Mouse (Mus musculus) MEL (cell line): ENCODE results near the gene Scarb1. TPM values are rescaled to one million over a fixed set of nuclear protein-coding genes. Genes with fewer than 3 reads are reported as not detected.
A peak's percentile ranks its signal among the peaks of the same experiment; 100 is the strongest.

Experiments used
- DNase-seq: peaks from one replicate; pipeline ENCODE4 v3.0.0; 2011; ENCODE audit warnings: low read depth, low spot score
- H3K27ac ChIP-seq: 2 replicates; pipeline ENCODE4 v1.5.1; 2012; ENCODE audit warnings: low read depth, mild to moderate bottlenecking, control low read depth, low read length, moderate library complexity; ENCODE audit not compliant: control insufficient read depth
- H3K27me3 ChIP-seq, 2 experiments: fragments of 150-350 bp in 1 of 2; sonication (generic) in 1 of 2; 2 replicates each; pipeline ENCODE4 v1.6.1; 2012; ENCODE audit warnings: low read length in 2 of 2, mild to moderate bottlenecking in 2 of 2, improper control_type of control experiment in 1 of 2, moderate library complexity in 1 of 2; ENCODE audit not compliant: insufficient read depth in 2 of 2, control insufficient read depth in 1 of 2
- H3K36me3 ChIP-seq, 2 experiments: 2 replicates each; pipeline ENCODE4 v1.6.1; 2012 to 2014; ENCODE audit warnings: low read length in 2 of 2, improper control_type of control experiment in 1 of 2, inconsistent platforms in 1 of 2, mild to moderate bottlenecking in 1 of 2; ENCODE audit not compliant: insufficient read depth in 2 of 2, control insufficient read depth in 1 of 2
- H3K4me1 ChIP-seq, 2 experiments: fragments of 150-350 bp in 1 of 2; sonication (generic) in 1 of 2; 2 replicates each; pipeline ENCODE4 v1.6.1; 2012; ENCODE audit warnings: low read length in 2 of 2, improper control_type of control experiment in 1 of 2, mild to moderate bottlenecking in 1 of 2; ENCODE audit not compliant: insufficient read depth in 2 of 2, control insufficient read depth in 1 of 2
- H3K4me3 ChIP-seq, 2 experiments: fragments of 150-350 bp in 1 of 2; sonication (generic) in 1 of 2; 2 replicates each; pipeline ENCODE4 v1.5.1; 2012; ENCODE audit warnings: low read depth in 2 of 2, low read length in 2 of 2, mild to moderate bottlenecking in 2 of 2, moderate library complexity in 2 of 2, control low read depth in 1 of 2, improper control_type of control experiment in 1 of 2; ENCODE audit not compliant: control insufficient read depth in 1 of 2, insufficient read depth in 1 of 2
- H3K79me2 ChIP-seq: 2 replicates; pipeline ENCODE4 v1.6.1; 2012; ENCODE audit warnings: mild to moderate bottlenecking, low read length, moderate library complexity; ENCODE audit not compliant: control insufficient read depth, poor library complexity, insufficient read depth
- H3K9ac ChIP-seq: 2 replicates; pipeline ENCODE4 v1.6.1; 2012; ENCODE audit warnings: low read depth, mild to moderate bottlenecking, control low read depth, low read length, moderate library complexity; ENCODE audit not compliant: control insufficient read depth, poor library complexity, severe bottlenecking
- H3K9me3 ChIP-seq: fragments of 150-350 bp; sonication (generic); replicated peaks from 2 replicates; pipeline ENCODE4 v1.6.1; 2012; ENCODE audit warnings: mild to moderate bottlenecking, low read length, improper control_type of control experiment, moderate library complexity; ENCODE audit not compliant: insufficient read depth
- BHLHE40 ChIP-seq: IDR thresholded peaks from 2 replicates; pipeline ENCODE4 v1.6.1; 2012; ENCODE audit warnings: low read depth, mild to moderate bottlenecking, inconsistent platforms, low read length, improper control_type of control experiment, borderline replicate concordance
- CHD1 ChIP-seq: IDR thresholded peaks from 2 replicates; pipeline ENCODE4 v1.6.1; 2012; ENCODE audit warnings: low read depth, mild to moderate bottlenecking, inconsistent platforms, low read length, improper control_type of control experiment
- CHD2 ChIP-seq: IDR thresholded peaks from 2 replicates; pipeline ENCODE4 v1.6.1; 2011; ENCODE audit warnings: low read length, improper control_type of control experiment
- CTCF ChIP-seq, 3 experiments: IDR thresholded peaks in 2 of 3; conservative IDR thresholded peaks in 1 of 3; 2 replicates each; pipeline ENCODE4 v1.5.1; 2011 to 2012; ENCODE audit warnings: low read length in 3 of 3, low read depth in 2 of 3, mild to moderate bottlenecking in 2 of 3, improper control_type of control experiment in 1 of 3, inconsistent platforms in 1 of 3, mixed read lengths in 1 of 3, moderate library complexity in 1 of 3; ENCODE audit not compliant: control insufficient read depth in 1 of 3, insufficient read depth in 1 of 3, poor library complexity in 1 of 3, severe bottlenecking in 1 of 3
- E2F4 ChIP-seq: IDR thresholded peaks from 2 replicates; pipeline ENCODE4 v1.6.1; 2011; ENCODE audit warnings: low read depth, low read length, improper control_type of control experiment, borderline replicate concordance
- ELF1 ChIP-seq: IDR thresholded peaks from 2 replicates; pipeline ENCODE4 v1.6.1; 2014; ENCODE audit warnings: low read depth, mild to moderate bottlenecking, inconsistent platforms, low read length, improper control_type of control experiment, moderate library complexity
- EP300 ChIP-seq, 2 experiments: IDR thresholded peaks; 2 replicates each; pipeline ENCODE4 v1.6.1; 2011; ENCODE audit warnings: improper control_type of control experiment in 2 of 2, low read length in 2 of 2, low read depth in 1 of 2, mild to moderate bottlenecking in 1 of 2
- GABPA ChIP-seq: IDR thresholded peaks from 2 replicates; pipeline ENCODE4 v1.6.1; 2012; ENCODE audit warnings: low read depth, mild to moderate bottlenecking, inconsistent platforms, low read length, improper control_type of control experiment, moderate library complexity
- GATA1 ChIP-seq: IDR thresholded peaks from 2 replicates; pipeline ENCODE4 v1.6.1; 2011; ENCODE audit warnings: low read depth, low read length, improper control_type of control experiment
- JUND ChIP-seq: IDR thresholded peaks from 2 replicates; pipeline ENCODE4 v1.6.1; 2011; ENCODE audit warnings: low read depth, mild to moderate bottlenecking, improper control_type of control experiment, low read length
- KAT2A ChIP-seq: conservative IDR thresholded peaks from 2 replicates; pipeline ENCODE4 v1.6.1; 2012; ENCODE audit warnings: low read depth, low read length, improper control_type of control experiment, inconsistent platforms
- MAX ChIP-seq: IDR thresholded peaks from 2 replicates; pipeline ENCODE4 v1.6.1; 2011; ENCODE audit warnings: low read length, improper control_type of control experiment
- MAZ ChIP-seq: IDR thresholded peaks from 2 replicates; pipeline ENCODE4 v1.6.1; 2012; ENCODE audit warnings: low read depth, mild to moderate bottlenecking, inconsistent platforms, low read length, improper control_type of control experiment
- MEF2A ChIP-seq: IDR thresholded peaks from 2 replicates; pipeline ENCODE4 v1.6.1; 2014; ENCODE audit warnings: low read depth, mild to moderate bottlenecking, inconsistent platforms, low read length, improper control_type of control experiment; ENCODE audit not compliant: poor library complexity, insufficient replicate concordance, severe bottlenecking; ENCODE audit errors: extremely low read depth
- MYC ChIP-seq: IDR thresholded peaks from 2 replicates; pipeline ENCODE4 v1.6.1; 2011; ENCODE audit warnings: low read depth, mild to moderate bottlenecking, low read length, improper control_type of control experiment, moderate library complexity
- NELFE ChIP-seq: IDR thresholded peaks from 2 replicates; pipeline ENCODE4 v1.6.1; 2011; ENCODE audit warnings: low read depth, low read length, improper control_type of control experiment
- NRF1 ChIP-seq: IDR thresholded peaks from 2 replicates; pipeline ENCODE4 v1.6.1; 2014; ENCODE audit warnings: low read depth, mild to moderate bottlenecking, inconsistent platforms, low read length, improper control_type of control experiment, moderate library complexity; ENCODE audit not compliant: poor library complexity, insufficient read depth, severe bottlenecking
- POLR2A ChIP-seq, 2 experiments: IDR thresholded peaks; 2 replicates each; pipeline ENCODE4 v1.6.1; 2011 to 2012; ENCODE audit warnings: low read length in 2 of 2, mild to moderate bottlenecking in 2 of 2, control low read depth in 1 of 2, improper control_type of control experiment in 1 of 2, low read depth in 1 of 2, moderate library complexity in 1 of 2; ENCODE audit not compliant: control insufficient read depth in 1 of 2, insufficient read depth in 1 of 2, poor library complexity in 1 of 2
- POLR2AphosphoS2 ChIP-seq: IDR thresholded peaks from 2 replicates; pipeline ENCODE4 v1.6.1; 2011; ENCODE audit warnings: low read length, improper control_type of control experiment
- POLR2AphosphoS5 ChIP-seq: IDR thresholded peaks from 2 replicates; pipeline ENCODE4 v1.6.1; 2012; ENCODE audit warnings: low read depth, borderline replicate concordance, mild to moderate bottlenecking, inconsistent platforms, low read length, moderate library complexity, mixed read lengths
- RAD21 ChIP-seq: IDR thresholded peaks from 2 replicates; pipeline ENCODE4 v1.6.1; 2011; ENCODE audit warnings: mild to moderate bottlenecking, low read depth, low read length, improper control_type of control experiment
- RCOR1 ChIP-seq: IDR thresholded peaks from 2 replicates; pipeline ENCODE4 v1.6.1; 2012; ENCODE audit warnings: low read depth, mild to moderate bottlenecking, inconsistent platforms, low read length, improper control_type of control experiment
- SIN3A ChIP-seq: IDR thresholded peaks from 2 replicates; pipeline ENCODE4 v1.6.1; 2012; ENCODE audit warnings: low read length, improper control_type of control experiment, inconsistent platforms
- TAL1 ChIP-seq: IDR thresholded peaks from 2 replicates; pipeline ENCODE4 v1.6.1; 2012; ENCODE audit warnings: mild to moderate bottlenecking, inconsistent platforms, low read length, moderate library complexity, mixed read lengths
- TBP ChIP-seq: IDR thresholded peaks from 2 replicates; pipeline ENCODE4 v1.8.0; 2011; ENCODE audit warnings: low read depth, low read length, improper control_type of control experiment
- TCF12 ChIP-seq: IDR thresholded peaks from 2 replicates; pipeline ENCODE4 v1.6.1; 2014; ENCODE audit warnings: low read depth, mild to moderate bottlenecking, inconsistent platforms, low read length, improper control_type of control experiment, moderate library complexity
- UBTF ChIP-seq: IDR thresholded peaks from 2 replicates; pipeline ENCODE4 v1.6.1; 2012; ENCODE audit warnings: low read depth, mild to moderate bottlenecking, inconsistent platforms, low read length, improper control_type of control experiment, moderate library complexity, borderline replicate concordance; ENCODE audit not compliant: insufficient read depth
- USF1 ChIP-seq: IDR thresholded peaks from 2 replicates; pipeline ENCODE4 v1.6.1; 2014; ENCODE audit warnings: low read depth, mild to moderate bottlenecking, inconsistent platforms, low read length, improper control_type of control experiment, moderate library complexity
- USF2 ChIP-seq, 2 experiments: IDR thresholded peaks; 2 replicates each; pipeline ENCODE4 v1.6.1; 2011 to 2012; ENCODE audit warnings: improper control_type of control experiment in 2 of 2, low read length in 2 of 2, borderline replicate concordance in 1 of 2, inconsistent platforms in 1 of 2, low read depth in 1 of 2, mild to moderate bottlenecking in 1 of 2; ENCODE audit not compliant: insufficient read depth in 1 of 2
- ZC3H11A ChIP-seq: IDR thresholded peaks from 2 replicates; pipeline ENCODE4 v1.6.1; 2012; ENCODE audit warnings: low read depth, mild to moderate bottlenecking, inconsistent platforms, low read length, improper control_type of control experiment
- ZKSCAN1 ChIP-seq: IDR thresholded peaks from 2 replicates; pipeline ENCODE4 v1.6.1; 2012; ENCODE audit warnings: low read depth, mild to moderate bottlenecking, inconsistent platforms, low read length, improper control_type of control experiment, moderate library complexity
- ZNF384 ChIP-seq: IDR thresholded peaks from 2 replicates; pipeline ENCODE4 v1.6.1; 2012; ENCODE audit warnings: low read depth, mild to moderate bottlenecking, inconsistent platforms, low read length, improper control_type of control experiment
- polyA plus RNA-seq, 2 experiments: library from polyadenylated mRNA; stranded (reverse) in 1 of 2; unstranded in 1 of 2; fragments of >175 nt in 1 of 2; fragments of >200 nt in 1 of 2; gene quantifications; 2 replicates each; pipeline versions ENCODE4 v1.2.1 to v1.2.4; 2012; ENCODE audit warnings: low replicate concordance in 2 of 2, low read depth in 1 of 2; ENCODE audit not compliant: insufficient read length in 2 of 2, insufficient read depth in 1 of 2, missing spikeins in 1 of 2
- total RNA-seq: library from RNA; depleted of rRNA; stranded (reverse); fragments of 300-350 nt; gene quantifications from 2 replicates; pipeline ENCODE4 v1.2.3, GENCODE M21; 2012

The Scarb1 gene
- total and polyA plus RNA-seq, 3 experiments, result 53.1 to 98.3 TPM; not detected in 1

DNA sequence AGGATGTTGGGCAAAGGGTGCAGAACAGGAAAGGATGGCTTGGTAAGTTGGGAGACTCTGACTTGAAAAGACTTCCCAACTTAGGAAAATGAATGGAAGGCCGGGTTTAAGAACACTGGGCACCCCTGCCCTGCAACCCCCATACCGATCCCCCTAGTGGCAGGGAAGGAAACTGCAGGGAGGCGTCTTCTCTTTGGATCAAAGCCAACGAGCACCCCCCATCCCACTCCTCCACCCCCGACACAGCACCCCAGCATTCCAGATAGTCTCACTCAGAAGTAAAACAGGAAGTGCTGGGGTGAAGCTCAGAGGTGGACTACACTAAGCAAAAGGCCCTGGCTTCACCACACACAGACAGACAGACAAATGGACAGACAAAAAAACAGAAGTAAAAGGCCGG, 62.6 kb downstream of the Scarb1 start (continued):
- TF ChIP-seq BHLHE40, result no peak
- no peak for TF ChIP-seq ZC3H11A
- TF ChIP-seq CTCF (IDR thresholded peaks at IDR 0.05 in 2 of 3, conservative IDR thresholded peaks at IDR 0.05 in 1 of 3; ENCODE audit: control insufficient read depth in 1 of 3, insufficient read depth in 1 of 3, low read depth in 2 of 3, low read length in 3 of 3, poor library complexity in 1 of 3, severe bottlenecking in 1 of 3), result peak; percentile 73 to 87 (median 74)
- TF ChIP-seq CHD2, result no peak; the same call in 1 of the 2 replicates
- TF ChIP-seq RAD21, result no peak
- TF ChIP-seq KAT2A, result no peak
- TF ChIP-seq POLR2AphosphoS2, result no peak
- TF ChIP-seq MEF2A, result no peak
- TF ChIP-seq TCF12, result no peak
- TF ChIP-seq CHD1, result no peak
- TF ChIP-seq MAX, result no peak
- no peak for TF ChIP-seq USF1
- TF ChIP-seq UBTF, result no peak
- no peak for TF ChIP-seq ZKSCAN1
- TF ChIP-seq GATA1, result no peak
- TF ChIP-seq EP300 (IDR thresholded peaks at IDR 0.05; ENCODE audit: low read depth in 1 of 2, low read length in 2 of 2), result peak in 1 of 2 experiments; percentile 33; a peak in 1 of 4 replicates
- TF ChIP-seq ELF1, result no peak
- TF ChIP-seq NELFE, result no peak

DNA sequence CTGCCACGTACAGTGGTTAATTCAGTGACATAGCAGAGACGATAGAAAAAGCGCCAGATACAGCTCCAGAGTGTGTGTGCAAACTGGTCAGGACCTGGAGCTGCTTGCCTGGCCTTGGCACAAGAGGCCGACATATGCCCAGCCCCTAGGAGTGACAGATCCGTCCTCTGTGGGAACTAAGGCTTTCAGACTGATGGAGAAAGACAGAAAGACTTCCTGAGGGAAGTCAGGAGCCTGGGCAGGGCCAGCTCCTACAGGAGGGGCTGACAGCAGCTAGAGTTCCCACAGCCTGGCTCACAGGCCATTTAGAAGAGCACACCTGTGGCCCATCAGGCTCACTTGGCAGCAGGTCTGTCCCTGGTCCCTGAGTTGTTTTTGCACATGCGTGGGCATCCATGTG, 63.6 kb downstream of the Scarb1 start:
- Histone ChIP-seq H3K9ac (no peak overlapping the region), H3K4me1 (peaks cover 0 to 6% of the 10 kb centered on the region in 2 experiments; a peak in 3 of 4 replicates), H3K4me3 (no peak overlapping the region), H3K27me3 (no peaks in the 10 kb centered on the region), H3K36me3 (peaks cover 0 to 2% of the 10 kb centered on the region in 2 experiments; a peak in 3 of 4 replicates), H3K27ac (no peak overlapping the region), H3K79me2 (no peaks in the 10 kb centered on the region), H3K9me3 (no peaks in the 10 kb centered on the region)
- no peak for DNase-seq
- no peak for TF ChIP-seq USF2 (IDR thresholded peaks at IDR 0.05; ENCODE audit: borderline replicate concordance in 1 of 2, insufficient read depth in 1 of 2, low read depth in 1 of 2, low read length in 2 of 2)
- no peak for TF ChIP-seq ZNF384
- no peak for TF ChIP-seq GABPA
- TF ChIP-seq NELFE, result no peak
- TF ChIP-seq POLR2AphosphoS5, result no peak
- TF ChIP-seq E2F4, result no peak
- TF ChIP-seq POLR2A (IDR thresholded peaks at IDR 0.05; ENCODE audit: control insufficient read depth in 1 of 2, insufficient read depth in 1 of 2, low read depth in 1 of 2, low read length in 2 of 2, poor library complexity in 1 of 2), result no peak
- TF ChIP-seq KAT2A, result no peak
- no peak for TF ChIP-seq TAL1
- no peak for TF ChIP-seq UBTF
- no peak for TF ChIP-seq MAZ
- no peak for TF ChIP-seq TBP
- TF ChIP-seq JUND, result no peak
- TF ChIP-seq BHLHE40, result no peak
- TF ChIP-seq MYC, result no peak
- TF ChIP-seq POLR2AphosphoS2, result no peak
- no peak for TF ChIP-seq SIN3A
- no peak for TF ChIP-seq RCOR1
- TF ChIP-seq NRF1, result no peak
